Mouse (Mus musculus) E14TG2a.4 (cell line): ENCODE results near the gene Gmeb2.

Source experiments
- CTCF ChIP-seq: conservative IDR thresholded peaks from 2 replicates; pipeline ENCODE4 v1.5.1; 2014; ENCODE audit warnings: low read length
- NANOG ChIP-seq: IDR thresholded peaks from 2 replicates; pipeline ENCODE4 v1.6.1; 2014; ENCODE audit warnings: borderline replicate concordance, low read length, mixed read lengths
- POU5F1 ChIP-seq: IDR thresholded peaks from 2 replicates; pipeline ENCODE4 v1.6.1; 2014; ENCODE audit warnings: low read length, borderline replicate concordance

DNA sequence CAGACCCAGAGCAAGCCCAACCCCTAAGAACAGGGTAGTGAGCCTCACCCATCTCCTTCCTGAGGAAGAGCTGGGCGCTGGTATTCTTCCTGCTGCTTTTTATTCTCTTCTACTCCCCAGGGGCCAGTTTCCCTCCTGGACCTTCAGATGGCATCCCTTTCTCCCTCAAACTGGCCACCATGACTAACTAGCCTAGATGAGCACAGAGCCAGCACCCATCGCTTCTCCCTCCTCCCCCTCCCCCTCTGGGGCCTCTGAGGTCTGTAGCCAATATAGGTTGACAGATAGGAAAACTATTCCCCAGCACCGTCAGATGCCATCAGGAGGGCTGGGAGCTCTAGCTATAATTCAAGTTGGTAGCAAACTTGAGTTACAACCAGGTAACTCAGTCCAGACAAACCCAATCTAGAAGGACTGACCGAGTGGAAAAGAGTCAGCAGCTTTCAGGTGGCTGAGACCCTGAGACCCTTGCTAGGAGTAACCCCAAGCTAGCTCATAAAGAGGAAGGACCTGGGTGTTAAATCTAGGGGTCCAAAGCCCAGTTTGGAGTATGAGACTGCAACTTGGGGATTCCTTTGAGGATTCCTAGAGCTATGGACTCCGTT lies 68.9 kb downstream of the Gmeb2 start:
- TF ChIP-seq CTCF (no peak), NANOG (no peak), POU5F1 (no peak)
